Mouse (Mus musculus) C2C12 (cell line): ENCODE data around the gene Mif4gd. TPM values are rescaled to one million over a fixed set of nuclear protein-coding genes. Genes with fewer than 3 reads are reported as not detected.

ENCODE experiments used
- H3K27me3 ChIP-seq: one replicate; pipeline ENCODE4 v1.6.1; 2011; ENCODE audit not compliant: control insufficient read depth, insufficient read depth, insufficient read length
- H3K36me3 ChIP-seq: one replicate; pipeline ENCODE4 v1.6.1; 2011; ENCODE audit not compliant: control insufficient read depth, insufficient read depth
- H3K4me3 ChIP-seq: one replicate; pipeline ENCODE4 v1.5.1; 2011; ENCODE audit warnings: mild to moderate bottlenecking, control low read depth; ENCODE audit not compliant: poor library complexity, insufficient read depth, severe bottlenecking
- H3K79me2 ChIP-seq: one replicate; pipeline ENCODE4 v1.6.1; 2011; ENCODE audit not compliant: control insufficient read depth, insufficient read depth
- H3K79me3 ChIP-seq: one replicate; pipeline ENCODE4 v1.6.1; 2011; ENCODE audit warnings: low read depth, control low read depth
- H3ac ChIP-seq: one replicate; pipeline ENCODE3; 2011; ENCODE audit warnings: low read depth; ENCODE audit not compliant: control insufficient read depth, insufficient read length
- CEBPB ChIP-seq: IDR thresholded peaks from one replicate; pipeline ENCODE4 v1.6.1; 2011; ENCODE audit warnings: low read depth, mild to moderate bottlenecking, control low read depth, moderate library complexity
- CTCF ChIP-seq: IDR thresholded peaks from one replicate; pipeline ENCODE4 v1.5.1; 2011; ENCODE audit not compliant: control insufficient read depth, insufficient read depth, insufficient read length
- FOSL1 ChIP-seq: IDR thresholded peaks from one replicate; pipeline ENCODE4 v1.8.0; 2011; ENCODE audit warnings: mild to moderate bottlenecking, low read length; ENCODE audit not compliant: poor library complexity, insufficient read depth, severe bottlenecking
- MAX ChIP-seq: IDR thresholded peaks from one replicate; pipeline ENCODE4 v1.6.1; 2011; ENCODE audit warnings: mild to moderate bottlenecking, control low read depth
- MYOD1 ChIP-seq: IDR thresholded peaks from one replicate; pipeline ENCODE4 v1.6.1; 2011; ENCODE audit warnings: low read depth; ENCODE audit not compliant: control insufficient read depth, insufficient read length
- MYOG ChIP-seq: IDR thresholded peaks from one replicate; pipeline ENCODE4 v1.6.1; 2011; ENCODE audit not compliant: control insufficient read depth, insufficient read length; ENCODE audit errors: extremely low read depth
- USF1 ChIP-seq: IDR thresholded peaks from one replicate; pipeline ENCODE4 v1.6.1; 2011; ENCODE audit warnings: low read depth, mild to moderate bottlenecking, control low read depth, moderate library complexity
- polyA plus RNA-seq: library from polyadenylated mRNA; unstranded; fragments of >200 nt; fragmentation: generic; extraction: Trizol; gene quantifications from one replicate; pipeline ENCODE4 v1.2.1, GENCODE M21; 2012; ENCODE audit warnings: missing spikeins

The Mif4gd gene
- polyA plus RNA-seq, 1 experiment: 13.4 TPM

DNA sequence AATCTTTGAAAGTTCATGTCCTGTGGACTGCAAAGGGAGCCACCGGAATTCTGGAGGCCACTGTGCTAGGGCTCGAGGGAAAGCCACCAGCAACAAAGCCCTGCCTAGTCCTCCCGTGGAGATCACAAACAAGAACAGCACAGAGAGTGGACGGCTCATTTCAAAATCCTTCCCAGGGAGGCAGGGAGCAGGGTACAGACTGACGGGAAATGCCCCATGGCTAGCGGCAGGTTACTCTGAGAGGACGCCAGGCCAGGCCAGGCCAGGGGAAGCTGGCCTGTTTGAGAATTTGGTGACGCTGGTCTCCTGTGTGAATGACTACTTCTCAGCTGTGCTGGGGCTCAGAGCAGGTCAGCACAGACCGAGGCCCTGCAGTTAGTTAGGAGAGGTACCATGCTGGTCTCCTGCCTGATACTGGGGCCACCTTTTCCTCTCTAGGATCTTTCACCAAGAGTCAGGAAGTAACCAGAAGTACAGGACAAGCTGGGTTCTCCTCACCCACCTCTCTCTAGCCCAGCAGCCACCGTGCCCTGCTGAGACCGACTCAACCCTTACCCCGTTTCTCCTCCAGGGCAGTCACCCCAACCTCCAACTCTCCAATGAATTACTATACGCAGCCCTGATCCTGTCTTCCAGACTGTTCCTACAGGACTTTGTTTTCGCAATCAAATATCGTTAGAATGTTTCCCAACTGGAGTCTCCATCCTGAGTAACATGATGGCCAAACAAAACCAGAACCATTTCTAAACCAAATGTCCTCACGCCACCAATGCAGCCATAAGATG lies 6.2 kb upstream of the Mif4gd start:
- no peaks in the 10 kb centered on the region for H3K27me3 ChIP-seq

GRCm38 (mm10) chr11:115618001-115618400 lies 5.2 kb upstream of the Mif4gd start:
- Histone ChIP-seq H3K79me2 (no peaks in the 10 kb centered on the region), H3ac (no peak overlapping the region), H3K36me3 (peaks cover 8% of the 10 kb centered on the region), H3K4me3 (no peak overlapping the region), H3K79me3 (no peaks in the 10 kb centered on the region), H3K27me3 (no peaks in the 10 kb centered on the region)
- TF ChIP-seq CEBPB: no peak
- TF ChIP-seq USF1: no peak
- no peak for TF ChIP-seq MYOG
- no peak for TF ChIP-seq MYOD1
- TF ChIP-seq MAX: no peak
- TF ChIP-seq FOSL1: no peak
- TF ChIP-seq CTCF: no peak

More for the DNA sequence above, 6.2 kb upstream of the Mif4gd start:
- no peaks in the 10 kb centered on the region for H3K79me3 ChIP-seq
- no peak overlapping the region for H3K4me3 ChIP-seq
- no peak overlapping the region for H3ac ChIP-seq
- no peaks in the 10 kb centered on the region for H3K79me2 ChIP-seq
- H3K36me3 ChIP-seq: peaks cover 8% of the 10 kb centered on the region
- TF ChIP-seq USF1 (no peak), MYOG (no peak), MYOD1 (no peak), CTCF (no peak), MAX (no peak), FOSL1 (no peak)

DNA sequence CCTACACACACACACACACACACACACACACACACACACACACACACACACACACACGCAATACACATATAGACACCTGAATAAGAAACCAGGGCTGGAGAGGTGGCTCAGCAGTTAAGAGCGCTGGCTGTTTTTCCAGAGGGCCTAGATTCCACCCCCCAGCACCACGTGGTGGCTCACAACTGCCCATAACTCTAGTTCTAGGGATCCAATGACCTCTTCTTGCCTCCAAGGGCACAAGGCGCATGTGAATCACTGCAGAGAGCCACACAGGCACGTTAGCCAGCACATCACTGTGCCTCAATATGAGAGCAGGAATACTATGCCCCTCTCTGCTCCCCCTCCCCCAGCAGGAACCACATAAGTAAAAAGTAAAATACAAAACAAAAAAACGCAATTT lies 4.1 kb upstream of the Mif4gd start:
- Histone ChIP-seq H3K79me3 (no peaks in the 10 kb centered on the region), H3K27me3 (no peaks in the 10 kb centered on the region), H3K36me3 (peaks cover 8% of the 10 kb centered on the region), H3K79me2 (no peaks in the 10 kb centered on the region), H3K4me3 (no peak overlapping the region), H3ac (no peak overlapping the region)
- TF ChIP-seq MAX: no peak
- no peak for TF ChIP-seq MYOD1
- TF ChIP-seq CTCF: no peak
- no peak for TF ChIP-seq FOSL1

- no peaks in the 10 kb centered on the region for H3K79me3 ChIP-seq
- no peak for TF ChIP-seq CEBPB
- peaks cover 8% of the 10 kb centered on the region for H3K36me3 ChIP-seq
Observed at GRCm38 (mm10) chr11:115616371-115616770, 3.6 kb upstream of the Mif4gd start.

DNA sequence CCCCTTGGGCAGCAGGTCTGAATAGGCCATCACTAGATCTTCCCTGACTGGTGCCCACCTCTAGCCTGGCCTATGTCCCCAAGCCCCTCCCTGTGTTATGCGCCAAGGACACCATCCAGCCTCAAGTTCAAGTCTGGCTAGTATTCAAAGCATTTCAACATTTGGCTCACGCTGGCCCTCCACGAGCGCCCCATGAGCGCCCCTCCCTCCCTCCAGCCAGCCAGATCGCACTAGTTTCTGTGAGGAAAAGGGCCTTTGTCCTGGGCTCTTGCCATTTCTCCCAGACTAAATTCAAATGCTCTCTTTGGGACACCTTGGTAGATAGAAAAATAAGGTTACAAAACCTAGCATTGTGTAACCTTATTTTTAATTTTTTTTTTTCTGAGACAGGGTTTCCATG lies 3.1 kb upstream of the Mif4gd start:
- no peak for TF ChIP-seq FOSL1
- TF ChIP-seq MAX: no peak
- TF ChIP-seq USF1: no peak
- no peak for TF ChIP-seq MYOG
- no peak for TF ChIP-seq CTCF
- Histone ChIP-seq H3K79me2 (no peaks in the 10 kb centered on the region), H3K36me3 (peaks cover 8% of the 10 kb centered on the region), H3ac (no peak overlapping the region), H3K4me3 (no peak overlapping the region), H3K79me3 (no peaks in the 10 kb centered on the region), H3K27me3 (no peaks in the 10 kb centered on the region)

More at GRCm38 (mm10) chr11:115616371-115616770, 3.6 kb upstream of the Mif4gd start:
- Histone ChIP-seq H3ac (no peak overlapping the region), H3K4me3 (no peak overlapping the region), H3K27me3 (no peaks in the 10 kb centered on the region), H3K79me2 (no peaks in the 10 kb centered on the region)

DNA sequence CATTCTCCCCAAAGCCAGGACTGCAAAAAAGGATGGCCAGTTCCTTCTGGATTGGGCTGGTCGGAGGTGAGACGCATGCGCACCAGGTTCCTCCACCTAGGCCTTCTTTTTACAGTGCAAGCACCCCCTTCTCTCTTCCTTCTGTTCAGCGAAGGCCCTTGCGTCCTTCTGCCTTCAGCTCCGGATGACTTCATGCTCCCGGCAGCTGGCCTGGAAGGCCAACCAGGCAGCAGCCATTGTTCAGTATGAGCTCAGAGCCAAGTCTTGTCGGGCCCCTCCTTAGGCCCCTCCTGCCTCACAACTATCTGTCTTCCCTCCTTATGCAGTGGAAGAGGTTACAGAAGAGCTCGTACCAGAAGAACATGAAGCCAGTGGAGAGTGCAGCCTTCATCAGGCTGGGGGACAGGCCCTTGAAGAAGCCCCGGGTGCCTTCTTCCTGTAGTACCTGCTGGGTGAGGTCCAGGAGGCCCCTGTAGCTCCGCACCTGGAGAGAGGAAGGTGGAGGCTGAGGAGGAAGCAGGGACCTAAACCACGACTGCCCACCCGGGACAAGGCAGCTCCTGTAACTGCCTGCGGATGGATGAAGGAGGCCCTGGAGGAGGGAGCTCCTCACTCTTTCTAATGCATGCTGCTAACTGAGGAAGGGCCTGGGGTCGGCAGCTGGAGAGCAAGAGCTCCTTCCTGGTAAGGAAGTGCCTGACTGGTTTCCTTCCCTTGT lies 2.5 kb upstream of the Mif4gd start:
- Histone ChIP-seq H3K79me2 (no peaks in the 10 kb centered on the region), H3ac (no peak overlapping the region), H3K4me3 (no peak overlapping the region), H3K27me3 (no peaks in the 10 kb centered on the region), H3K36me3 (peaks cover 8% of the 10 kb centered on the region), H3K79me3 (no peaks in the 10 kb centered on the region)
- TF ChIP-seq MYOD1 (no peak), CEBPB (no peak), USF1 (no peak), MAX (no peak), MYOG (no peak)
